ENCODE assay signal across 17 mouse cellular contexts in the genomic region with DNA sequence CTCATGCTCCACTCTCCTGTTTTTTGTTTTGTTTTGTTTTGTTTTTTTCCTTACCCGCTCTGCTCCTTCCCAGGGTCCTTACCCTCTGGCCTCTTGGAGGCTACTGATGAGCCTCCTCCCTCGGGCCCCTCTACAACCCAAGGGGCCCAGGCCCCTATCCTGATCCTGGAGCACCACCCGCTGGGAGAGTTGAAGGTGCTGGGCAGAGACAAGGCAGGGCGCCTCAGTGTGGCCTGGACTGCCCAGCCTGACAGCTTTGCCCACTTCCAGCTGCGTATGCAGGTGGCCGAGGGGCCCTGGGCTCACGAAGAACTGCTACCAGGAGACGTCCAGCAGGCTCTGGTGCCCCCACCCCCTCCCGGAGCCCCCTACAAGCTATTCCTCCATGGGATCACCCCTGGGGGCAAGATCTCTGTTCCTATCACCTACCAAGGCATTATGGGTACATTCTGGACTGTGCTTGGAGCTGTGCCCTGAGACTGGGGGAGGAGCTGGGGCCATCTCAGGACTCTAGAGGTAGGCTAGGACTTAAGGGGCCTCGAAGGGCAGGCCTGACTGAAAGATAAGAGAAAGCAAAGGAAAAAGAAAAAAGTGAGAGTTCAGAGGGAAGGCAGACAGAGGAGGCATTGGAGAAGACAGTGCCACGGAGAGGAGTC. TPM values are rescaled to one million over a fixed set of nuclear protein-coding genes. Genes with fewer than 3 reads are reported as not detected.
A peak's percentile ranks its signal among the peaks of the same experiment; 100 is the strongest.
DNase-seq lines count a peak whose midpoint lies in the region; ATAC-seq and TF ChIP-seq lines count a peak whose summit lies in the region.
"Had no signal": no experiment of that assay in that cellular context is flagged by ENCODE, and none has a peak within 500 bp of the region (broad histone marks: within the 10 kb centered on the region; RNA-seq: fewer than 3 reads in every experiment).

No protein-coding gene starts in this region.

- TF ChIP-seq CTCF in gastrocnemius, adult 2 months (IDR thresholded peaks at IDR 0.05): peak; percentile 29; the same call in 1 of the 2 replicates

- H3K36me3 ChIP-seq in intestine, embryonic 14.5 days (ENCODE audit: control insufficient read depth, insufficient read depth, low read length): no peaks in the 10 kb centered on the region
- H3K36me3 ChIP-seq: limb, embryonic 13.5 days; midbrain, embryonic 13.5 days; neural tube, embryonic 12.5 days had no signal

- H3K9ac ChIP-seq in intestine, embryonic 14.5 days (ENCODE audit: low read length): no peak overlapping the region
- H3K9ac ChIP-seq: limb, embryonic 13.5 days; midbrain, embryonic 13.5 days; neural tube, embryonic 12.5 days had no signal

- 71% methylated on average over 11 of the region's 11 CpGs for WGBS in intestine, embryonic 14.5 days

- peak; percentile 39 for DNase-seq in gastrocnemius, adult 2 months
- no peak for DNase-seq in gastrocnemius, postnatal 36 days
- DNase-seq in kidney, postnatal 25 days: peak; percentile 33 to 60
- DNase-seq in kidney, postnatal 10 days: no peak
- peak; percentile 78 for DNase-seq in 416B (ENCODE audit: low read depth)
- DNase-seq in intestine, embryonic 14.5 days (ENCODE audit: low spot score): no peak
- no peak for DNase-seq in thymus, postnatal 14 days
- no peak for DNase-seq in spleen, postnatal 10 days (ENCODE audit: low spot score in 2 of 2)
- DNase-seq: cerebellum, adult 11 months; gastrocnemius, postnatal 10 days had no signal

- H3K4me3 ChIP-seq in gastrocnemius, adult 2 months: peak overlapping the region; percentile 50; the same call in 1 of the 2 replicates
- no peak overlapping the region for H3K4me3 ChIP-seq in intestine, embryonic 14.5 days (ENCODE audit: low read depth, low read length)
- H3K4me3 ChIP-seq: limb, embryonic 13.5 days; midbrain, embryonic 13.5 days; neural tube, embryonic 12.5 days had no signal

- H3K27ac ChIP-seq in gastrocnemius, adult 2 months: peak overlapping the region; percentile 82
- H3K27ac ChIP-seq in intestine, embryonic 14.5 days (ENCODE audit: low read depth): peak overlapping the region; percentile 54; the same call in 1 of the 2 replicates
- H3K27ac ChIP-seq: limb, embryonic 13.5 days; midbrain, embryonic 13.5 days; neural tube, embryonic 12.5 days had no signal

- H3K4me2 ChIP-seq in intestine, embryonic 14.5 days (ENCODE audit: low read length): peak overlapping the region; percentile 8; the same call in 1 of the 2 replicates
- H3K4me2 ChIP-seq: limb, embryonic 13.5 days; midbrain, embryonic 13.5 days; neural tube, embryonic 12.5 days had no signal

- no peak for ATAC-seq in intestine, embryonic 14.5 days (replicated peaks; ENCODE audit: low FRiP score, low TSS enrichment, low read depth)
- ATAC-seq: CD4-positive, CD25-positive, alpha-beta regulatory T cell, adult 4 months; forebrain, embryonic 16.5 days; midbrain, embryonic 13.5 days had no signal

- intact Hi-C loops in gastrocnemius, adult 2 months (cut with DNase I): no loop called here
- intact Hi-C loops in gastrocnemius, postnatal 36 days (cut with DNase I): no loop called here

- H3K27me3 ChIP-seq in intestine, embryonic 14.5 days (replicated peaks; ENCODE audit: control insufficient read depth, insufficient read depth, low read length): peaks cover 3% of the 10 kb centered on the region
- H3K27me3 ChIP-seq: Patski had no signal

- peaks cover 31% of the 10 kb centered on the region for H3K4me1 ChIP-seq in intestine, embryonic 14.5 days (replicated peaks; ENCODE audit: control insufficient read depth, insufficient read depth, low read length)
- H3K4me1 ChIP-seq: neural tube, embryonic 12.5 days had no signal

- no peaks in the 10 kb centered on the region for H3K9me3 ChIP-seq in intestine, embryonic 14.5 days (ENCODE audit: control insufficient read depth, low read length)
- H3K9me3 ChIP-seq: limb, embryonic 13.5 days; midbrain, embryonic 13.5 days; neural tube, embryonic 12.5 days had no signal

RNA-seq across cellular contexts. Expression of gene Tnxb, which starts 11.7 kb away (rescaled TPM):
- 10 to 100 TPM; 30.7 to 41.6 TPM for total RNA-seq in gastrocnemius, adult 2 months (2021)
- total RNA-seq in gastrocnemius, postnatal 36 days (2021): 10 to 100 TPM; 33.8 to 37.0 TPM
- 2.2 and 2.7 TPM in 2 replicates for polyA plus RNA-seq in intestine, embryonic 14.5 days (2014; fragmentation: Nextera tagmentation; extraction: Ambion mirVana)
- total RNA-seq: common myeloid progenitor, adult 5-6 weeks had no signal
- polyA plus RNA-seq: CD4-positive, CD25-positive, alpha-beta regulatory T cell, adult 4 months had no signal

RNA-seq across cellular contexts. Expression of gene Atf6b, which starts 35.1 kb away (rescaled TPM):
- 1 to 10 TPM; 7.1 to 9.1 TPM for total RNA-seq in gastrocnemius, adult 2 months (2021)
- 1 to 10 TPM; 5.7 to 6.6 TPM for total RNA-seq in gastrocnemius, postnatal 36 days (2021)
- polyA plus RNA-seq in intestine, embryonic 14.5 days (2014; fragmentation: Nextera tagmentation; extraction: Ambion mirVana): 59.8 and 62.2 TPM in 2 replicates

RNA-seq across cellular contexts. Expression of gene Fkbpl, which starts 37.4 kb away (rescaled TPM):
- total RNA-seq in gastrocnemius, adult 2 months (2021): 1 to 10 TPM; 4.5 to 9.3 TPM
- 1 to 10 TPM; 6.0 to 8.2 TPM for total RNA-seq in gastrocnemius, postnatal 36 days (2021)
- polyA plus RNA-seq in intestine, embryonic 14.5 days (2014; fragmentation: Nextera tagmentation; extraction: Ambion mirVana): 10.8 and 13.0 TPM in 2 replicates

RNA-seq across cellular contexts. Expression of gene Prrt1, which starts 52.7 kb away (rescaled TPM):
- total RNA-seq in gastrocnemius, adult 2 months (2021): under 1 TPM; 0.28 to 0.36 TPM
- 1 to 10 TPM in 1 of 2 experiments, under 1 TPM in 1; 0.35 to 1.5 TPM for total RNA-seq in gastrocnemius, postnatal 36 days (2021)
- polyA plus RNA-seq in intestine, embryonic 14.5 days (2014; fragmentation: Nextera tagmentation; extraction: Ambion mirVana): 0.46 and 0.53 TPM in 2 replicates
- total RNA-seq: common myeloid progenitor, adult 5-6 weeks had no signal

RNA-seq across cellular contexts. Expression of gene Ppt2, which starts 53.7 kb away (rescaled TPM):
- total RNA-seq in gastrocnemius, adult 2 months (2021): 10 to 100 TPM; 40.5 to 42.2 TPM
- 10 to 100 TPM; 36.2 to 40.0 TPM for total RNA-seq in gastrocnemius, postnatal 36 days (2021)
- polyA plus RNA-seq in intestine, embryonic 14.5 days (2014; fragmentation: Nextera tagmentation; extraction: Ambion mirVana): 34.8 and 35.1 TPM in 2 replicates

Comparison
In these comparisons a context has a peak if more than half of its experiments do, and no peak if none do; other contexts are left out.
1. DNase-seq: peak in gastrocnemius, adult 2 months (single experiment), kidney, postnatal 25 days (2 of 2) and 416B (single experiment); none in gastrocnemius, postnatal 36 days (0 of 2), kidney, postnatal 10 days (single experiment), intestine, embryonic 14.5 days (single experiment), thymus, postnatal 14 days (single experiment) and spleen, postnatal 10 days (0 of 2).